Mouse (Mus musculus): ENCODE results near the gene Baz2a. TPM values are rescaled to one million over a fixed set of nuclear protein-coding genes. Genes with fewer than 3 reads are reported as not detected.
A peak's percentile ranks its signal among the peaks of the same experiment; 100 is the strongest.
"Not testable (repeated sequence)": the region's sequence is repeated elsewhere in the genome, so short reads cannot be mapped to it uniquely, and the experiment has no call there.

Baz2a gene
- total RNA-seq, 2 experiments from 2014 or later, result 21.3 to 51.3 TPM

- no peak for ATAC-seq (ENCODE audit: poor library complexity, severe bottlenecking)
Measured at GRCm38 (mm10) chr10:128080496-128080895, 10.9 kb upstream of the Baz2a start.

GRCm38 (mm10) chr10:128081807-128082476, 9.4 kb upstream of the Baz2a start:
- ATAC-seq (ENCODE audit: poor library complexity, severe bottlenecking), result no peak

- ATAC-seq (ENCODE audit: poor library complexity, severe bottlenecking), result no peak
Measured at GRCm38 (mm10) chr10:128082477-128082808, 8.9 kb upstream of the Baz2a start.

GRCm38 (mm10) chr10:128082880-128083421, 8.4 kb upstream of the Baz2a start, which contains the start of gene Atp5b:
Gene Atp5b (plus strand): TSS chr10:128083273.
- ATAC-seq (ENCODE audit: poor library complexity, severe bottlenecking), result peak; percentile 97

GRCm38 (mm10) chr10:128083688-128084087, 7.7 kb upstream of the Baz2a start:
- peak; percentile 0; the same call in 1 of the 2 replicates for ATAC-seq (ENCODE audit: poor library complexity, severe bottlenecking)

GRCm38 (mm10) chr10:128084160-128084559, 7.2 kb upstream of the Baz2a start:
- no peak for ATAC-seq (ENCODE audit: poor library complexity, severe bottlenecking)

GRCm38 (mm10) chr10:128086391-128086790, 5.0 kb upstream of the Baz2a start:
- no peak for ATAC-seq (ENCODE audit: poor library complexity, severe bottlenecking)

GRCm38 (mm10) chr10:128087216-128087615, 4.2 kb upstream of the Baz2a start:
- ATAC-seq (ENCODE audit: poor library complexity, severe bottlenecking), result not testable (repeated sequence)

- ATAC-seq (ENCODE audit: poor library complexity, severe bottlenecking), result no peak
Measured at GRCm38 (mm10) chr10:128088181-128088580, 3.2 kb upstream of the Baz2a start.

- no peak for ATAC-seq (ENCODE audit: poor library complexity, severe bottlenecking)
Measured at GRCm38 (mm10) chr10:128089842-128090241, 1.5 kb upstream of the Baz2a start.

GRCm38 (mm10) chr10:128090651-128091563, 470 bp upstream of the Baz2a start:
- peak; percentile 58 for ATAC-seq (ENCODE audit: poor library complexity, severe bottlenecking)

GRCm38 (mm10) chr10:128092506-128093495, 1.4 kb downstream of the Baz2a start:
- peak; percentile 17 for ATAC-seq (ENCODE audit: poor library complexity, severe bottlenecking)

GRCm38 (mm10) chr10:128093496-128094294, 2.3 kb downstream of the Baz2a start:
- no peak for ATAC-seq (ENCODE audit: poor library complexity, severe bottlenecking)

GRCm38 (mm10) chr10:128094340-128094968, 3.1 kb downstream of the Baz2a start:
- ATAC-seq (ENCODE audit: poor library complexity, severe bottlenecking), result peak; percentile 58

- no peak for ATAC-seq (ENCODE audit: poor library complexity, severe bottlenecking)
Measured at GRCm38 (mm10) chr10:128095003-128095636, 3.7 kb downstream of the Baz2a start.

GRCm38 (mm10) chr10:128096313-128096692, 4.9 kb downstream of the Baz2a start:
- ATAC-seq (ENCODE audit: poor library complexity, severe bottlenecking), result no peak

- ATAC-seq (ENCODE audit: poor library complexity, severe bottlenecking), result peak; percentile 56
Measured at GRCm38 (mm10) chr10:128096693-128097586, 5.6 kb downstream of the Baz2a start.

- ATAC-seq (ENCODE audit: poor library complexity, severe bottlenecking), result no peak
Measured at GRCm38 (mm10) chr10:128097587-128097971, 6.2 kb downstream of the Baz2a start.

Measured in megakaryocyte, adult 5-6 weeks (primary cell).